Mouse (Mus musculus): ENCODE data around the gene Odf3l1. TPM values are rescaled to one million over a fixed set of nuclear protein-coding genes. Genes with fewer than 3 reads are reported as not detected.
A peak's percentile ranks its signal among the peaks of the same experiment; 100 is the strongest.

Odf3l1 gene
- total RNA-seq, 2 experiments from 2014 or later = 0.34 TPM; not detected in 1

- no peak for DNase-seq (ENCODE audit: low spot score in 2 of 2)
These were observed 17.8 kb upstream of the Odf3l1 start for GRCm38 (mm10) chr9:56882283-56882682.

GRCm38 (mm10) chr9:56881539-56882082 lies 17.1 kb upstream of the Odf3l1 start:
- DNase-seq (ENCODE audit: low spot score in 2 of 2) = no peak

- peak in 1 of 2 experiments; percentile 50 for DNase-seq (ENCODE audit: low spot score in 2 of 2)
These were observed 16.3 kb upstream of the Odf3l1 start for GRCm38 (mm10) chr9:56880790-56881189.

GRCm38 (mm10) chr9:56877284-56877683 lies 12.8 kb upstream of the Odf3l1 start:
- DNase-seq (ENCODE audit: low spot score in 2 of 2) = no peak

- DNase-seq (ENCODE audit: low spot score in 2 of 2) = peak; percentile 51 to 62
These were observed 12.3 kb upstream of the Odf3l1 start for GRCm38 (mm10) chr9:56876784-56877183.

GRCm38 (mm10) chr9:56873097-56873496 lies 8.6 kb upstream of the Odf3l1 start:
- DNase-seq (ENCODE audit: low spot score in 2 of 2) = no peak

GRCm38 (mm10) chr9:56872105-56872903 lies 7.8 kb upstream of the Odf3l1 start:
- DNase-seq (ENCODE audit: low spot score in 2 of 2) = peak in 1 of 2 experiments; percentile 3

GRCm38 (mm10) chr9:56871191-56871590 lies 6.7 kb upstream of the Odf3l1 start:
- DNase-seq (ENCODE audit: low spot score in 2 of 2) = no peak

GRCm38 (mm10) chr9:56870778-56871177 lies 6.3 kb upstream of the Odf3l1 start:
- DNase-seq (ENCODE audit: low spot score in 2 of 2) = no peak

GRCm38 (mm10) chr9:56869552-56869951 lies 5.1 kb upstream of the Odf3l1 start:
- DNase-seq (ENCODE audit: low spot score in 2 of 2) = peak in 1 of 2 experiments; percentile 34

GRCm38 (mm10) chr9:56868292-56868691 lies 3.8 kb upstream of the Odf3l1 start:
- peak; percentile 87 to 88 for DNase-seq (ENCODE audit: low spot score in 2 of 2)

- DNase-seq (ENCODE audit: low spot score in 2 of 2) = no peak
These were observed 2.0 kb upstream of the Odf3l1 start for GRCm38 (mm10) chr9:56866430-56866829.

GRCm38 (mm10) chr9:56865673-56866400 lies 1.4 kb upstream of the Odf3l1 start:
- no peak for DNase-seq (ENCODE audit: low spot score in 2 of 2)

- DNase-seq (ENCODE audit: low spot score in 2 of 2) = peak in 1 of 2 experiments; percentile 63
These were observed 353 bp upstream of the Odf3l1 start, which contains the start of gene Cspg4 for GRCm38 (mm10) chr9:56864832-56865231. TSS of gene Cspg4 (plus strand) at chr9:56865033.

GRCm38 (mm10) chr9:56862863-56863262 lies 1.6 kb downstream of the Odf3l1 start:
- no peak for DNase-seq (ENCODE audit: low spot score in 2 of 2)

GRCm38 (mm10) chr9:56860486-56861269 lies 3.8 kb downstream of the Odf3l1 start:
- no peak for DNase-seq (ENCODE audit: low spot score in 2 of 2)

GRCm38 (mm10) chr9:56860035-56860434 lies 4.4 kb downstream of the Odf3l1 start:
- DNase-seq (ENCODE audit: low spot score in 2 of 2) = no peak

- no peak for DNase-seq (ENCODE audit: low spot score in 2 of 2)
These were observed 7.0 kb downstream of the Odf3l1 start for GRCm38 (mm10) chr9:56857463-56857862.

- DNase-seq (ENCODE audit: low spot score in 2 of 2) = no peak
These were observed 12.7 kb downstream of the Odf3l1 start for GRCm38 (mm10) chr9:56851778-56852177.

GRCm38 (mm10) chr9:56850905-56851252 lies 13.6 kb downstream of the Odf3l1 start:
- DNase-seq (ENCODE audit: low spot score in 2 of 2) = no peak

Data from layer of hippocampus, postnatal 10 days (tissue).